In genomic region chr12:5214266-5214665, GRCm38 (mm10) we compare ENCODE assay signal across 9 mouse cellular contexts.
A peak's percentile ranks its signal among the peaks of the same experiment; 100 is the strongest.
DNase-seq lines count a peak whose midpoint lies in the region; ATAC-seq and TF ChIP-seq lines count a peak whose summit lies in the region.
"Had no signal": no experiment of that assay in that cellular context is flagged by ENCODE, and none has a peak within 500 bp of the region (broad histone marks: within the 10 kb centered on the region; RNA-seq: fewer than 3 reads in every experiment).

No protein-coding gene starts in this region.

- TF ChIP-seq EP300 in heart, adult 2 months (IDR thresholded peaks at IDR 0.05; ENCODE audit: insufficient read depth, low read depth, low read length), result no peak
- TF ChIP-seq EP300 in lung, postnatal 0 days (IDR thresholded peaks at IDR 0.05), result no peak

- H3K9ac ChIP-seq in heart, embryonic 15.5 days, result no peak overlapping the region
- no peak overlapping the region for H3K9ac ChIP-seq in heart, adult 2 months (ENCODE audit: low read depth, low read length)
- no peak overlapping the region for H3K9ac ChIP-seq in lung, postnatal 0 days (replicated peaks; ENCODE audit: low read depth)
- H3K9ac ChIP-seq in hindbrain, embryonic 15.5 days, result no peak overlapping the region

- no peak overlapping the region for H3K4me3 ChIP-seq in heart, embryonic 15.5 days
- H3K4me3 ChIP-seq in heart, adult 2 months, result no peak overlapping the region
- H3K4me3 ChIP-seq in lung, postnatal 0 days (ENCODE audit: low read depth, low read length), result no peak overlapping the region
- H3K4me3 ChIP-seq in hindbrain, embryonic 15.5 days, result no peak overlapping the region
- no peak overlapping the region for H3K4me3 ChIP-seq in olfactory bulb, adult 2 months (ENCODE audit: insufficient read depth, low read depth, low read length)

- H3K4me2 ChIP-seq in heart, embryonic 15.5 days, result no peak overlapping the region
- no peak overlapping the region for H3K4me2 ChIP-seq in lung, postnatal 0 days (replicated peaks; ENCODE audit: low read depth, low read length)
- no peak overlapping the region for H3K4me2 ChIP-seq in hindbrain, embryonic 15.5 days

- no peaks in the 10 kb centered on the region for H3K9me3 ChIP-seq in heart, embryonic 15.5 days (replicated peaks)
- H3K9me3 ChIP-seq in lung, postnatal 0 days (ENCODE audit: low read length), result no peaks in the 10 kb centered on the region
- H3K9me3 ChIP-seq in hindbrain, embryonic 15.5 days, result no peaks in the 10 kb centered on the region

- no peaks in the 10 kb centered on the region for H3K27me3 ChIP-seq in heart, embryonic 15.5 days
- no peaks in the 10 kb centered on the region for H3K27me3 ChIP-seq in heart, adult 2 months (ENCODE audit: control insufficient read depth, insufficient read depth, low read length)
- no peaks in the 10 kb centered on the region for H3K27me3 ChIP-seq in lung, postnatal 0 days (replicated peaks; ENCODE audit: insufficient read depth, low read length)
- H3K27me3 ChIP-seq in hindbrain, embryonic 15.5 days, result no peaks in the 10 kb centered on the region

- ATAC-seq in heart, embryonic 15.5 days (replicated peaks; ENCODE audit: insufficient number of reproducible peaks, insufficient read depth, low FRiP score, low read depth), result no peak
- ATAC-seq in lung, postnatal 0 days, result no peak
- ATAC-seq in hindbrain, embryonic 15.5 days (ENCODE audit: low FRiP score, low read depth), result no peak
- ATAC-seq in megakaryocyte-erythroid progenitor cell, adult 5-6 weeks (replicated peaks; ENCODE audit: low FRiP score, low TSS enrichment, poor library complexity, severe bottlenecking), result no peak

- H3K27ac ChIP-seq in heart, embryonic 15.5 days, result peak overlapping the region; percentile 66
- H3K27ac ChIP-seq in heart, adult 2 months, result no peak overlapping the region; the same call in 1 of the 2 replicates
- peak overlapping the region; percentile 69; the same call in 1 of the 2 replicates for H3K27ac ChIP-seq in lung, postnatal 0 days (ENCODE audit: low read length)
- peak overlapping the region; percentile 57; the same call in 1 of the 2 replicates for H3K27ac ChIP-seq in hindbrain, embryonic 15.5 days (replicated peaks)
- H3K27ac ChIP-seq in olfactory bulb, adult 2 months (ENCODE audit: insufficient read depth, low read depth, low read length), result peak overlapping the region; percentile 54

- DNase-seq in heart, adult 2 months, result no peak
- DNase-seq in lung, postnatal 0 days (ENCODE audit: low spot score), result no peak
- DNase-seq in lung, postnatal 25 days (ENCODE audit: low spot score), result no peak
- no peak for DNase-seq in spleen, postnatal 14 days (ENCODE audit: low spot score in 2 of 2)
- DNase-seq: thymus, postnatal 14 days had no signal

- TF ChIP-seq POLR2A in heart, adult 2 months (IDR thresholded peaks at IDR 0.05; ENCODE audit: insufficient read depth, low read depth, low read length), result no peak
- TF ChIP-seq POLR2A in olfactory bulb, adult 2 months (IDR thresholded peaks at IDR 0.05; ENCODE audit: insufficient read depth, low read depth, low read length), result no peak

- intact Hi-C loops in heart, adult 2 months (cut with DNase I), result no loop called here

- no peak for TF ChIP-seq CTCF in heart, adult 2 months (IDR thresholded peaks at IDR 0.05)
- no peak for TF ChIP-seq CTCF in lung, postnatal 0 days (IDR thresholded peaks at IDR 0.05)
- TF ChIP-seq CTCF in olfactory bulb, adult 2 months (IDR thresholded peaks at IDR 0.05; ENCODE audit: insufficient read depth, low read depth, low read length), result no peak

- H3K4me1 ChIP-seq in heart, embryonic 15.5 days (replicated peaks), result peaks cover 15% of the 10 kb centered on the region
- peaks cover 7% of the 10 kb centered on the region for H3K4me1 ChIP-seq in heart, adult 2 months (ENCODE audit: control insufficient read depth, insufficient read depth, low read length)
- peaks cover 12% of the 10 kb centered on the region; the same call in 1 of the 2 replicates for H3K4me1 ChIP-seq in lung, postnatal 0 days (ENCODE audit: insufficient read depth, low read depth, low read length)
- peaks cover 61% of the 10 kb centered on the region for H3K4me1 ChIP-seq in hindbrain, embryonic 15.5 days (replicated peaks)
- peaks cover 48% of the 10 kb centered on the region for H3K4me1 ChIP-seq in olfactory bulb, adult 2 months (ENCODE audit: control insufficient read depth, insufficient read depth, low read length)

- no peaks in the 10 kb centered on the region for H3K36me3 ChIP-seq in heart, embryonic 15.5 days
- no peaks in the 10 kb centered on the region for H3K36me3 ChIP-seq in heart, adult 2 months (ENCODE audit: control insufficient read depth, insufficient read depth, low read length)
- H3K36me3 ChIP-seq in lung, postnatal 0 days (ENCODE audit: insufficient read depth, low read length), result no peaks in the 10 kb centered on the region
- no peaks in the 10 kb centered on the region for H3K36me3 ChIP-seq in hindbrain, embryonic 15.5 days

- no peaks in the 10 kb centered on the region for H3K79me2 ChIP-seq in heart, adult 2 months (replicated peaks; ENCODE audit: control insufficient read depth, insufficient read depth, low read length)

- 83% methylated on average over 9 of the region's 9 CpGs for WGBS in heart, embryonic 15.5 days
- 86% methylated on average over 9 of the region's 9 CpGs for WGBS in heart, adult 2 months
- 60% methylated on average over 9 of the region's 9 CpGs for WGBS in lung, postnatal 0 days
- WGBS in hindbrain, embryonic 15.5 days, result 79% methylated on average over 9 of the region's 9 CpGs
- WGBS in olfactory bulb, adult 2 months, result 72% methylated on average over 9 of the region's 9 CpGs
